Mouse (Mus musculus): ENCODE results near the gene Olfr1023. TPM values are rescaled to one million over a fixed set of nuclear protein-coding genes. Genes with fewer than 3 reads are reported as not detected.

Gene Olfr1023
- total RNA-seq (2018; cell fraction: chromatin; rRNA removed): not detected
- total RNA-seq (2018; cell fraction: cytosol; rRNA removed): not detected
- not detected for total RNA-seq (2018; cell fraction: nucleus; rRNA removed)
- polyA plus RNA-seq (2018): not detected in 3 replicates

- WGBS (ENCODE audit: missing documents): 78% methylated on average over 2 of the region's 2 CpGs
- H3K36me3 ChIP-seq (ENCODE audit: inconsistent target): no peaks in the 10 kb centered on the region
- no peaks in the 10 kb centered on the region for H3K79me2 ChIP-seq (ENCODE audit: inconsistent target)
- no peak within 1 kb of the TSS for H3K4me3 ChIP-seq (ENCODE audit: inconsistent target)
- no peak within 1 kb of the TSS for H3K27ac ChIP-seq
Measured at GRCm38 (mm10) chr2:85885340-85885739, at the start of gene Olfr1023. TSS of gene Olfr1023 (plus strand) at chr2:85885640.

DNA sequence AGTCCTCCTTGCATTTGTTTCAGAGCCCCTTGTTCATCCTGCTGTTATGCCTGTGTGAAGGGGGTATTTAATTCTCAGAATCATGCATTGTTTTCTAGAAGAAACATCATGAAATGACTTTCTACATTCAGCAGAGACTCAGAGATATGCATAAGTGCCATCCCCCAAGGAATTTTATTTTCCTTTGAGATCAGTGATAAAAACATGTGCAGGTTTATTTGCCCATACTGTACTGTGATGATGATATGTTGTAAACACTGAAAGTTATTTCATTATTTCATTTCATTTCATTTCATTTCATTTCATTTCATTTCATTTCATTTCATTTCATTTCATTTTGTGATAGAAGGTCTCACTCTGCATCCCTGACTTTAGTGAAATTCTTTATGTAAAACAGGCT, 40.1 kb upstream of the Olfr1023 start, which contains the start of gene Olfr1019:
Gene Olfr1019 (minus strand): TSS at position 101 of the 400 bp plus-strand sequence.
- Histone ChIP-seq H3K79me2 (ENCODE audit: inconsistent target) (no peaks in the 10 kb centered on the region), H3K27ac (no peak within 1 kb of the TSS), H3K36me3 (ENCODE audit: inconsistent target) (no peaks in the 10 kb centered on the region), H3K4me3 (ENCODE audit: inconsistent target) (no peak within 1 kb of the TSS)

DNA sequence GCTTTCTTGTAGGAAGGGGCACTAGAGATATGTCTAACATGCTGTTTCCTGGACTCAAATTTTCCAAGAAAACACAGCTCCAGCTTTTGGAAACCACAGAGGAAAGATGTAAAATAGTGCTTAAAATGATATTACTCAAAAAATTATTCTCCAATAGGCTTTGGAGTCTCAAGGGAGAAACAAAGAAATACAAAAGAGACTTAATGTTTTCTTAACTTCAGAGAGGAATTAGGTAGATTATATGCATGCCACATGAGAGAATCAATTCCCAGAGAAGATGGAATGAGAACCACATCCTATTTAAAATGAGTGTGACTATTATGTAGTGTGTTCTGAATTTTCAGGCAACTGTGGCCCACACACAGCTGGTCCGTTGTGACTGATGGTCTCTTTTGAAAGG, 38.7 kb upstream of the Olfr1023 start, which contains the start of gene Olfr1020:
Gene Olfr1020 (plus strand): TSS at position 301 of the 400 bp plus-strand sequence.
- 79% methylated on average over 1 of the region's 1 CpGs for WGBS (ENCODE audit: missing documents)
- no peaks in the 10 kb centered on the region for H3K36me3 ChIP-seq (ENCODE audit: inconsistent target)
- no peak within 1 kb of the TSS for H3K27ac ChIP-seq
- H3K4me3 ChIP-seq (ENCODE audit: inconsistent target): no peak within 1 kb of the TSS
- H3K79me2 ChIP-seq (ENCODE audit: inconsistent target): no peaks in the 10 kb centered on the region

DNA sequence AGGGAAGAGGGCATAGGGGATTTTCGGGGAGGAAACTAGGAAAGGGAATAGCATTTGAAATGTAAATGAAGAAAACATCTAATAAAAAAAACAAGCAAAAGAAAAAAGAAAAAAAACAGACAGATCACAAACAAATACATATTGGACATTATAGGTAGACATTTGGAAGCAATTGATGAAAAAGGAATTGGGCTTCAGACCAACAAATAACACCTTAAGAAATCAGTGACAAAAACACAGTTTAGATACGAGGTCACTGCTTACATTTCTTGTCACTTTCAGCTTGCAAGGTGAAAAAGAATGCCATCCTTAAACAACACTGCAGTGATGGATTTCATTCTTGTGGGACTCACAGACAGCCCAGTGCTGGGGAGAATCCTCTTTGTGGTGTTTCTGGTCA, 17.1 kb upstream of the Olfr1023 start, which contains the start of gene Olfr1022:
Gene Olfr1022 (plus strand): TSS at position 301 of the 400 bp plus-strand sequence.
- no peak within 1 kb of the TSS for H3K4me3 ChIP-seq (ENCODE audit: inconsistent target)
- no peak within 1 kb of the TSS for H3K27ac ChIP-seq
- 54% methylated on average over 2 of the region's 2 CpGs for WGBS (ENCODE audit: missing documents)
- no peaks in the 10 kb centered on the region for H3K79me2 ChIP-seq (ENCODE audit: inconsistent target)
- no peaks in the 10 kb centered on the region for H3K36me3 ChIP-seq (ENCODE audit: inconsistent target)

GRCm38 (mm10) chr2:85904952-85905351, 19.5 kb downstream of the Olfr1023 start, which contains the start of gene Olfr1024:
TSS of gene Olfr1024 (minus strand) at chr2:85905052.
- no peaks in the 10 kb centered on the region for H3K79me2 ChIP-seq (ENCODE audit: inconsistent target)
- WGBS (ENCODE audit: missing documents): 86% methylated on average over 3 of the region's 3 CpGs
- no peak within 1 kb of the TSS for H3K4me3 ChIP-seq (ENCODE audit: inconsistent target)

GRCm38 (mm10) chr2:85913197-85913596, 27.8 kb downstream of the Olfr1023 start:
- H3K36me3 ChIP-seq (ENCODE audit: inconsistent target): no peaks in the 10 kb centered on the region
- no peaks in the 10 kb centered on the region for H3K79me2 ChIP-seq (ENCODE audit: inconsistent target)
- no peak overlapping the region for H3K4me3 ChIP-seq (ENCODE audit: inconsistent target)
- no peak overlapping the region for H3K27ac ChIP-seq

More at GRCm38 (mm10) chr2:85904952-85905351, 19.5 kb downstream of the Olfr1023 start, which contains the start of gene Olfr1024:
- H3K36me3 ChIP-seq (ENCODE audit: inconsistent target): no peaks in the 10 kb centered on the region
- H3K27ac ChIP-seq: no peak within 1 kb of the TSS

GRCm38 (mm10) chr2:85914893-85915292, 29.5 kb downstream of the Olfr1023 start, which contains the start of gene Olfr1025-ps1:
TSS of gene Olfr1025-ps1 (plus strand) at chr2:85915193.
- WGBS (ENCODE audit: missing documents): 31% methylated on average over 1 of the region's 1 CpGs
- H3K79me2 ChIP-seq (ENCODE audit: inconsistent target): no peaks in the 10 kb centered on the region

GRCm38 (mm10) chr2:85921258-85921657, 35.8 kb downstream of the Olfr1023 start, which contains the start of gene Olfr1026:
TSS of gene Olfr1026 (plus strand) at chr2:85921558.
- Histone ChIP-seq H3K27ac (no peak within 1 kb of the TSS), H3K36me3 (ENCODE audit: inconsistent target) (no peaks in the 10 kb centered on the region), H3K79me2 (ENCODE audit: inconsistent target) (no peaks in the 10 kb centered on the region), H3K4me3 (ENCODE audit: inconsistent target) (no peak within 1 kb of the TSS)
- 98% methylated on average over 3 of the region's 3 CpGs for WGBS (ENCODE audit: missing documents)

More at GRCm38 (mm10) chr2:85914893-85915292, 29.5 kb downstream of the Olfr1023 start, which contains the start of gene Olfr1025-ps1:
- Histone ChIP-seq H3K36me3 (ENCODE audit: inconsistent target) (no peaks in the 10 kb centered on the region), H3K27ac (no peak within 1 kb of the TSS), H3K4me3 (ENCODE audit: inconsistent target) (no peak within 1 kb of the TSS)

Other genes starting within 250 kb of the Olfr1023 start
- not detected in 3 replicates for gene Olfr1002, start 234.9 kb upstream of the Olfr1023 start, polyA plus RNA-seq (2018)
- gene Olfr154, start 221.2 kb upstream of the Olfr1023 start, polyA plus RNA-seq (2018): not detected in 3 replicates
- gene Olfr1006, start 206.9 kb upstream of the Olfr1023 start, polyA plus RNA-seq (2018): not detected in 3 replicates
- not detected in 3 replicates for gene Olfr1008, start 196.2 kb upstream of the Olfr1023 start, polyA plus RNA-seq (2018)
- not detected in 3 replicates for gene Olfr1009, start 170.2 kb upstream of the Olfr1023 start, polyA plus RNA-seq (2018)
- not detected in 3 replicates for gene Olfr1012, start 122.9 kb upstream of the Olfr1023 start, polyA plus RNA-seq (2018)
- gene Olfr1013, start 118.5 kb upstream of the Olfr1023 start, polyA plus RNA-seq (2018): not detected in 3 replicates
- gene Olfr1014, start 112.9 kb upstream of the Olfr1023 start, polyA plus RNA-seq (2018): not detected in 3 replicates
- not detected in 3 replicates for gene Olfr1015, start 103.6 kb upstream of the Olfr1023 start, polyA plus RNA-seq (2018)
- gene Olfr1016, start 83.1 kb upstream of the Olfr1023 start, polyA plus RNA-seq (2018): not detected in 3 replicates
- gene Olfr1018, start 67.2 kb upstream of the Olfr1023 start, polyA plus RNA-seq (2018): not detected in 3 replicates
- not detected in 3 replicates for gene Olfr1019, start 40.2 kb upstream of the Olfr1023 start, polyA plus RNA-seq (2018)
- not detected in 3 replicates for gene Olfr1020, start 38.6 kb upstream of the Olfr1023 start, polyA plus RNA-seq (2018)
- gene Olfr1022, start 17.0 kb upstream of the Olfr1023 start, polyA plus RNA-seq (2018): not detected in 3 replicates
- not detected in 3 replicates for gene Olfr1024, start 19.4 kb downstream of the Olfr1023 start, polyA plus RNA-seq (2018)
- not detected in 3 replicates for gene Olfr1025-ps1, start 29.6 kb downstream of the Olfr1023 start, polyA plus RNA-seq (2018)
- gene Olfr1026, start 35.9 kb downstream of the Olfr1023 start, polyA plus RNA-seq (2018): not detected in 3 replicates
- not detected in 3 replicates for gene Olfr1028, start 64.8 kb downstream of the Olfr1023 start, polyA plus RNA-seq (2018)
- gene Olfr1029, start 88.3 kb downstream of the Olfr1023 start, polyA plus RNA-seq (2018): not detected in 3 replicates
- gene Olfr1030, start 93.6 kb downstream of the Olfr1023 start, polyA plus RNA-seq (2018): not detected in 3 replicates
- not detected in 3 replicates for gene Olfr1031, start 104.7 kb downstream of the Olfr1023 start, polyA plus RNA-seq (2018)
- not detected in 3 replicates for gene Olfr1032, start 119.9 kb downstream of the Olfr1023 start, polyA plus RNA-seq (2018)
- 0.22 TPM in 1 of 3 replicates, not detected in the others for gene Olfr1033, start 135.0 kb downstream of the Olfr1023 start, polyA plus RNA-seq (2018)
- gene Olfr1034, start 160.2 kb downstream of the Olfr1023 start, polyA plus RNA-seq (2018): not detected in 3 replicates
- not detected in 3 replicates for gene Olfr1036, start 188.4 kb downstream of the Olfr1023 start, polyA plus RNA-seq (2018)
- gene Olfr1037, start 201.7 kb downstream of the Olfr1023 start, polyA plus RNA-seq (2018): not detected in 3 replicates

Measured in macrophage (primary cell).